ENCODE assay signal across 14 mouse cellular contexts in genomic region chr2:14053618-14054017, GRCm38 (mm10). TPM values are rescaled to one million over a fixed set of nuclear protein-coding genes. Genes with fewer than 3 reads are reported as not detected.
DNase-seq lines count a peak whose midpoint lies in the region; ATAC-seq and TF ChIP-seq lines count a peak whose summit lies in the region.
"Had no signal": no experiment of that assay in that cellular context is flagged by ENCODE, and none has a peak within 500 bp of the region (broad histone marks: within the 10 kb centered on the region; RNA-seq: fewer than 3 reads in every experiment).

No protein-coding gene starts in this region.

- 68% methylated on average over 3 of the region's 3 CpGs for WGBS in heart, embryonic 13.5 days
- WGBS in hindbrain, postnatal 0 days, result 59% methylated on average over 3 of the region's 3 CpGs
- 45% methylated on average over 3 of the region's 3 CpGs for WGBS in hindbrain, embryonic 11.5 days

- no peaks in the 10 kb centered on the region for H3K27me3 ChIP-seq in heart, embryonic 13.5 days (replicated peaks)
- H3K27me3 ChIP-seq in hindbrain, postnatal 0 days (ENCODE audit: insufficient read depth, low read length), result no peaks in the 10 kb centered on the region
- H3K27me3 ChIP-seq in hindbrain, embryonic 11.5 days (ENCODE audit: control insufficient read depth, insufficient read depth, low read length), result no peaks in the 10 kb centered on the region
- no peaks in the 10 kb centered on the region for H3K27me3 ChIP-seq in myocyte (ENCODE audit: control insufficient read depth, insufficient read depth, insufficient read length)
- H3K27me3 ChIP-seq: forebrain, embryonic 12.5 days; lung, embryonic 15.5 days had no signal

- ATAC-seq in heart, embryonic 13.5 days (ENCODE audit: extremely low read depth, insufficient number of reproducible peaks, low FRiP score, low TSS enrichment), result no peak
- no peak for ATAC-seq in hindbrain, postnatal 0 days
- no peak for ATAC-seq in hindbrain, embryonic 11.5 days (ENCODE audit: low FRiP score)

- H3K9ac ChIP-seq in heart, embryonic 13.5 days, result peak overlapping the region; percentile 88
- no peak overlapping the region for H3K9ac ChIP-seq in hindbrain, postnatal 0 days (replicated peaks; ENCODE audit: low read length)
- no peak overlapping the region for H3K9ac ChIP-seq in hindbrain, embryonic 11.5 days (ENCODE audit: low read depth, low read length)
- H3K9ac ChIP-seq: forebrain, embryonic 12.5 days; lung, embryonic 15.5 days had no signal

- no peak for TF ChIP-seq POLR2A in embryonic fibroblast, embryonic 13.5 days (IDR thresholded peaks at IDR 0.05; ENCODE audit: low read depth, low read length)
- no peak for TF ChIP-seq POLR2A in myocyte (IDR thresholded peaks at IDR 0.05; ENCODE audit: insufficient read length, low read depth)

- peaks cover 54% of the 10 kb centered on the region for H3K79me2 ChIP-seq in myocyte (ENCODE audit: control insufficient read depth, insufficient read depth)

- H3K36me3 ChIP-seq in heart, embryonic 13.5 days, result no peaks in the 10 kb centered on the region
- H3K36me3 ChIP-seq in hindbrain, postnatal 0 days (ENCODE audit: insufficient read depth, low read length), result no peaks in the 10 kb centered on the region
- no peaks in the 10 kb centered on the region for H3K36me3 ChIP-seq in hindbrain, embryonic 11.5 days (ENCODE audit: control insufficient read depth, insufficient read depth, low read length)
- no peaks in the 10 kb centered on the region for H3K36me3 ChIP-seq in myocyte (ENCODE audit: control insufficient read depth, insufficient read depth)
- H3K36me3 ChIP-seq: forebrain, embryonic 12.5 days; lung, embryonic 15.5 days had no signal

- H3K27ac ChIP-seq in heart, embryonic 13.5 days (replicated peaks), result no peak overlapping the region
- H3K27ac ChIP-seq in hindbrain, postnatal 0 days, result no peak overlapping the region
- no peak overlapping the region for H3K27ac ChIP-seq in hindbrain, embryonic 11.5 days (ENCODE audit: low read depth, low read length)
- no peak overlapping the region for H3K27ac ChIP-seq in embryonic fibroblast, embryonic 13.5 days (ENCODE audit: insufficient read depth, low read length)
- H3K27ac ChIP-seq: forebrain, embryonic 12.5 days; lung, embryonic 15.5 days had no signal

- H3ac ChIP-seq in myocyte (ENCODE audit: control insufficient read depth, insufficient read length), result no peak overlapping the region

- TF ChIP-seq CTCF in hindbrain, postnatal 0 days (IDR thresholded peaks at IDR 0.05; ENCODE audit: low read depth), result no peak
- no peak for TF ChIP-seq CTCF in embryonic fibroblast, embryonic 13.5 days (IDR thresholded peaks at IDR 0.05; ENCODE audit: borderline replicate concordance, insufficient read depth, low read length)

- H3K9me3 ChIP-seq in heart, embryonic 13.5 days, result no peaks in the 10 kb centered on the region
- H3K9me3 ChIP-seq in hindbrain, postnatal 0 days (ENCODE audit: low read length), result no peaks in the 10 kb centered on the region
- H3K9me3 ChIP-seq in hindbrain, embryonic 11.5 days (ENCODE audit: control insufficient read depth, low read length), result no peaks in the 10 kb centered on the region
- H3K9me3 ChIP-seq: forebrain, embryonic 12.5 days; lung, embryonic 15.5 days had no signal

- H3K4me3 ChIP-seq in heart, embryonic 13.5 days, result peak overlapping the region; percentile 82; the same call in 1 of the 2 replicates
- no peak overlapping the region for H3K4me3 ChIP-seq in hindbrain, postnatal 0 days (ENCODE audit: low read length)
- H3K4me3 ChIP-seq in hindbrain, embryonic 11.5 days (ENCODE audit: low read depth, low read length), result no peak overlapping the region
- peak overlapping the region; percentile 9; the same call in 1 of the 2 replicates for H3K4me3 ChIP-seq in embryonic fibroblast, embryonic 13.5 days (ENCODE audit: insufficient read depth, low read length)
- H3K4me3 ChIP-seq in myocyte, result peak overlapping the region; percentile 60
- H3K4me3 ChIP-seq: forebrain, embryonic 12.5 days; lung, embryonic 15.5 days had no signal

- DNase-seq in heart, adult 8-10 months (ENCODE audit: low spot score), result no peak
- DNase-seq in hindbrain, postnatal 0 days (ENCODE audit: low spot score), result no peak
- no peak for DNase-seq in hindbrain, embryonic 11.5 days (ENCODE audit: low spot score)
- no peak for DNase-seq in ovary, postnatal 14 days (ENCODE audit: low spot score)
- no peak for DNase-seq in gastrocnemius, adult 18-20 months (ENCODE audit: low spot score)
- DNase-seq: adrenal gland, adult 8-10 months; B cell, adult 2 months; cerebellum, postnatal 25 days had no signal

- H3K4me2 ChIP-seq in heart, embryonic 13.5 days, result peak overlapping the region; percentile 77
- peak overlapping the region; percentile 75 for H3K4me2 ChIP-seq in hindbrain, postnatal 0 days (ENCODE audit: low read depth, low read length)
- no peak overlapping the region for H3K4me2 ChIP-seq in hindbrain, embryonic 11.5 days (replicated peaks; ENCODE audit: low read depth, low read length)
- H3K4me2 ChIP-seq in myocyte (ENCODE audit: low read depth), result peak overlapping the region; percentile 84
- H3K4me2 ChIP-seq: forebrain, embryonic 12.5 days had no signal

- H3K4me1 ChIP-seq in heart, embryonic 13.5 days, result peaks cover 42% of the 10 kb centered on the region
- H3K4me1 ChIP-seq in hindbrain, postnatal 0 days (ENCODE audit: insufficient read depth, low read length), result no peaks in the 10 kb centered on the region
- no peaks in the 10 kb centered on the region for H3K4me1 ChIP-seq in hindbrain, embryonic 11.5 days (replicated peaks; ENCODE audit: control insufficient read depth, insufficient read depth, low read length)
- H3K4me1 ChIP-seq in embryonic fibroblast, embryonic 13.5 days (ENCODE audit: control insufficient read depth, insufficient read depth, low read length), result peaks cover 5% of the 10 kb centered on the region; the same call in 1 of the 2 replicates

TF ChIP-seq in myocyte, 11 proteins besides CTCF, POLR2A, EP300 and RAD21:
- TF ChIP-seq MYOD1 (IDR thresholded peaks at IDR 0.05; ENCODE audit: control insufficient read depth in 1 of 3, insufficient read length in 2 of 3, low read depth in 2 of 3), result no peak
- TF ChIP-seq REST (IDR thresholded peaks at IDR 0.05; ENCODE audit: insufficient read depth, insufficient read length), result no peak
- no peak for TF ChIP-seq SRF (IDR thresholded peaks at IDR 0.05; ENCODE audit: control insufficient read depth, insufficient read length, low read depth)
- no peak for TF ChIP-seq CEBPB (IDR thresholded peaks at IDR 0.05; ENCODE audit: insufficient read depth, poor library complexity, severe bottlenecking)
- TF ChIP-seq MAX (IDR thresholded peaks at IDR 0.05; ENCODE audit: low read depth), result no peak
- no peak for TF ChIP-seq E2F4 (IDR thresholded peaks at IDR 0.05; ENCODE audit: insufficient read depth)
- no peak for TF ChIP-seq MYOG (IDR thresholded peaks at IDR 0.05; ENCODE audit: control insufficient read depth in 1 of 3, insufficient read depth in 1 of 3, insufficient read length in 2 of 3, low read depth in 2 of 3)

RNA-seq across cellular contexts. Expression of gene Hacd1, which starts 2.3 kb away (rescaled TPM):
- 212 and 241 TPM in 2 replicates for polyA plus RNA-seq in heart, embryonic 13.5 days (2015; fragmentation: Nextera tagmentation; extraction: Ambion mirVana)
- 10 to 100 TPM; 41.9 to 56.1 (median 50.6) TPM for total RNA-seq in heart, adult 8-10 months (2022)
- total RNA-seq in hindbrain, postnatal 0 days (2014; rRNA removed), result 59.8 and 67.6 TPM in 2 replicates
- polyA plus RNA-seq in hindbrain, postnatal 0 days (2015; fragmentation: Nextera tagmentation; extraction: Ambion mirVana), result 87.7 and 88.5 TPM in 2 replicates
- polyA plus RNA-seq in hindbrain, embryonic 11.5 days (2014; fragmentation: Nextera tagmentation; extraction: Ambion mirVana), result 50.2 and 50.9 TPM in 2 replicates
- 71.4 and 82.9 TPM in 2 replicates for polyA plus RNA-seq in embryonic fibroblast, embryonic 13.5 days (2011; ENCODE audit: insufficient read length, low read depth, missing spikeins)
- 254 TPM for polyA plus RNA-seq in myocyte (2012; fragmentation: generic; extraction: Trizol)
- 10 to 100 TPM; 54.6 to 81.4 TPM for total RNA-seq in gastrocnemius, adult 18-20 months (2021)
- total RNA-seq: monocyte, adult 5-6 weeks had no signal

RNA-seq across cellular contexts. Expression of gene Stam, which starts 20.3 kb away (rescaled TPM):
- polyA plus RNA-seq in heart, embryonic 13.5 days (2015; fragmentation: Nextera tagmentation; extraction: Ambion mirVana), result 49.4 and 54.1 TPM in 2 replicates
- total RNA-seq in heart, adult 8-10 months (2022), result 10 to 100 TPM; 22.9 to 26.7 (median 23.8) TPM
- 75.8 and 85.6 TPM in 2 replicates for total RNA-seq in hindbrain, postnatal 0 days (2014; rRNA removed)
- polyA plus RNA-seq in hindbrain, postnatal 0 days (2015; fragmentation: Nextera tagmentation; extraction: Ambion mirVana), result 90.0 and 95.9 TPM in 2 replicates
- 116 TPM in 2 replicates for polyA plus RNA-seq in hindbrain, embryonic 11.5 days (2014; fragmentation: Nextera tagmentation; extraction: Ambion mirVana)
- polyA plus RNA-seq in embryonic fibroblast, embryonic 13.5 days (2011; ENCODE audit: insufficient read length, low read depth, missing spikeins), result 80.4 and 89.7 TPM in 2 replicates
- polyA plus RNA-seq in myocyte (2012; fragmentation: generic; extraction: Trizol), result 31.9 TPM
- 10 to 100 TPM; 18.5 to 20.4 TPM for total RNA-seq in gastrocnemius, adult 18-20 months (2021)

Comparison
In these comparisons a context has a peak if more than half of its experiments do, and no peak if none do; other contexts are left out.
1. H3K4me3 ChIP-seq: peak in heart, embryonic 13.5 days (single experiment), embryonic fibroblast, embryonic 13.5 days (single experiment) and myocyte (single experiment); none in hindbrain, postnatal 0 days (single experiment) and hindbrain, embryonic 11.5 days (single experiment).